Mouse (Mus musculus): ENCODE measurements around the gene Krt73. TPM values are rescaled to one million over a fixed set of nuclear protein-coding genes. Genes with fewer than 3 reads are reported as not detected.

Gene Krt73
- not detected in 2 replicates for polyA plus RNA-seq (2015; fragmentation: Nextera tagmentation; extraction: Ambion mirVana)

DNA sequence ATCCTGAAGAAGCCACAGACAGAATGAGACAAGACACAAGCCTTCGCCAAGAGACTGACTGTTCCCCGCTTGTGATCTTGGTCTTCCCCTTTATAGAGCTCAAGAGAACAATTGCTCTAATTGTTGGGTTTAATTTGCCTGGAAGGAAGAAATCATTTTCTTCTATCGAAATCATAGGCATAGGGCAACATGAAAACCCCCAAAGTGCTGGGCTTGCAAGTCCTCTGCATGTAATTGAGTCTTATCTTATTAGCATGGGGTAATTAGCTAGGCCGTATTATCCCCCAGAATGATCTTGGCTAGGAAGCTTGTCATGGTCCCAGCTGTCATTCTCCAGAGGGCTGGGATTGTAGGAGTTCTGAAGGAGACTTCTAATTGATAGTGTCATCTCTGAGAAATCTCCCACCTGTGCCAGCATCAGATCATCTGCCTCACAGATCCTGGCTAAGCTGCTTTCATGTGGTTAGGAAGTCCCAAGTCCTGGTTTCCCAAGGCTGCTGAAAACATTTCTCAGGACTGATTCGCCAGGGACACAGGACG is at the start of gene Krt73:
Krt73 (minus strand) TSS at position 51 of the 540 bp plus-strand sequence.
- no peaks in the 10 kb centered on the region for H3K4me1 ChIP-seq
- 77% methylated on average over 6 of the region's 6 CpGs for WGBS
- H3K27me3 ChIP-seq = no peaks in the 10 kb centered on the region
- no peak within 1 kb of the TSS for H3K27ac ChIP-seq
- no peak within 1 kb of the TSS for H3K4me2 ChIP-seq
- no peak within 1 kb of the TSS for H3K4me3 ChIP-seq
- no peaks in the 10 kb centered on the region for H3K36me3 ChIP-seq
- H3K9ac ChIP-seq = no peak within 1 kb of the TSS
- no peak for ATAC-seq (ENCODE audit: borderline replicate concordance, extremely low read depth, low FRiP score, low TSS enrichment)
- H3K9me3 ChIP-seq = no peaks in the 10 kb centered on the region

DNA sequence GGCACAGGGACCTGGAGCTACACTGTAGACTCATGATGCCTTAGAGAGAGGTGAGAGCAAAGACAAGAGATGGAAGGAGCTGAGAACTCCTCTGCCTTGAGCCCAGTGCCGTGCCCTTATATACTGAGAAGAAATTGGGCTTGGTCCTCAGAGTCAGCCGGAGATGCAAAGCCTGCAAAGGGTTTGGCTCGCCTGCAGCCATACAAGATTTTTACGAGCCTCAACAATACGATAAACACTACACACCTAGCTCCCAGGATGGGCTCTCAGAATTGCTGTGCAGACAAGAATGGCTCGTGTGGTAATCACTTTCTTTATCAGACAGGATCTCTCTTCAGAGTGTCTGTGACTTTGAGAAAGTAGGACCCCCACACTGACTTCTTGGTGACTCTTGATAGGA is 48.5 kb upstream of the Krt73 start, which contains the start of gene Krt1:
Krt1 (minus strand) TSS at position 101 of the 400 bp plus-strand sequence.
- no peak for ATAC-seq (ENCODE audit: borderline replicate concordance, extremely low read depth, low FRiP score, low TSS enrichment)

DNA sequence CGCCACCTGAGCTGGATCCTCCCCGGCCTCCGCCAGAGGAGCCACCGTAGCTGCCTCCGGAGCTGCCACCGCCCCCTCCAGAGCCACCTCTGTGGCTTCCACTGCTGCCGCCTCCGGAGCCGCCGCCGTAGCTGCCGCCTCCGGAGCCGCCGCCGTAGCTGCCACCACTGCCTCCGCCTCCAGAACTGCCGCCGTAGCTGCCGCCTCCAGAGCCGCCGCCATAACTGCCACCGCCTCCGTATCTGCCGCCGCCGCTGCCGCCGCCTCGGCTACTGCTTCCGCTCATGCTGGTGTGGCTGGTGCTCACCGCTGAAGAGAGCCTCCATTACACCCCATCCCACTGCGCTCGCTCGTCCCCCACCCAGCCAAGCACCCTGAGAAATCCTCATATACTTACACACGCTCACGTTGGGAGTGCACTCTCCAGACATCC is 43.8 kb upstream of the Krt73 start:
- peaks cover 21% of the 10 kb centered on the region for H3K27me3 ChIP-seq
- peak overlapping the region; percentile 89 for H3K4me2 ChIP-seq
- H3K9ac ChIP-seq = peak overlapping the region; percentile 45
- no peaks in the 10 kb centered on the region for H3K9me3 ChIP-seq
- no peaks in the 10 kb centered on the region for H3K36me3 ChIP-seq
- peak; percentile 46; the same call in 1 of the 2 replicates for ATAC-seq (ENCODE audit: borderline replicate concordance, extremely low read depth, low FRiP score, low TSS enrichment)
- H3K4me3 ChIP-seq = peak overlapping the region; percentile 49
- H3K4me1 ChIP-seq = 0 out of 2 replicates have a peak, but pooled peaks cover 3% of the 10 kb centered on the region
- 2% methylated on average over 36 of the region's 37 CpGs for WGBS
- no peak overlapping the region for H3K27ac ChIP-seq

More for the DNA sequence above, 48.5 kb upstream of the Krt73 start, which contains the start of gene Krt1:
- H3K27ac ChIP-seq = no peak within 1 kb of the TSS
- 57% methylated on average over 6 of the region's 6 CpGs for WGBS
- no peaks in the 10 kb centered on the region for H3K9me3 ChIP-seq
- no peak within 1 kb of the TSS for H3K9ac ChIP-seq
- no peak within 1 kb of the TSS for H3K4me3 ChIP-seq
- no peaks in the 10 kb centered on the region for H3K36me3 ChIP-seq
- peaks cover 43% of the 10 kb centered on the region for H3K27me3 ChIP-seq
- H3K4me1 ChIP-seq = 0 out of 2 replicates have a peak, but pooled peaks cover under 1% of the 10 kb centered on the region
- no peak within 1 kb of the TSS for H3K4me2 ChIP-seq

DNA sequence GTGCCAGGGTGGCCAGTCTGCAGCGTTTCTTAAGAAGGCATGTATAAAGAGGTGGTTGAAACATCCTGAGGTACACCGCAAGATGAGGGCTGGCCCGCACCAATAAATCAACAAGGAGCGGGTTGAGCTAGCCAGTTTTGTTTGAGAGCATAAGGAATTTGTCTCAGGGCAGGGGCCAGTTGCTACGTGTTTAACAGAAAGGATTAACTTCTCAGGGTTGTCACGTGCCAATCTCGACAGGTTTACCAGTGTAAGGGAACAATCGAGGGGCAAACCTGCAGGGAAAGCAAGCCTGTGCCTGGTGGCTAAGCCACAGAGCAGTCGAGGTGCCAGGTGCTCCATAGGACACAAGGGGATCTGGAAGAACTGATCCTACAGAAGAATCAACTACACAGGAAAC is 41.0 kb upstream of the Krt73 start:
- Histone ChIP-seq H3K27ac (no peak overlapping the region), H3K36me3 (no peaks in the 10 kb centered on the region), H3K4me2 (no peak overlapping the region), H3K27me3 (peaks cover 21% of the 10 kb centered on the region), H3K4me3 (no peak overlapping the region), H3K4me1 (0 out of 2 replicates have a peak, but pooled peaks cover 3% of the 10 kb centered on the region), H3K9me3 (no peaks in the 10 kb centered on the region), H3K9ac (no peak overlapping the region)
- 40% methylated on average over 9 of the region's 9 CpGs for WGBS
- no peak for ATAC-seq (ENCODE audit: borderline replicate concordance, extremely low read depth, low FRiP score, low TSS enrichment)

DNA sequence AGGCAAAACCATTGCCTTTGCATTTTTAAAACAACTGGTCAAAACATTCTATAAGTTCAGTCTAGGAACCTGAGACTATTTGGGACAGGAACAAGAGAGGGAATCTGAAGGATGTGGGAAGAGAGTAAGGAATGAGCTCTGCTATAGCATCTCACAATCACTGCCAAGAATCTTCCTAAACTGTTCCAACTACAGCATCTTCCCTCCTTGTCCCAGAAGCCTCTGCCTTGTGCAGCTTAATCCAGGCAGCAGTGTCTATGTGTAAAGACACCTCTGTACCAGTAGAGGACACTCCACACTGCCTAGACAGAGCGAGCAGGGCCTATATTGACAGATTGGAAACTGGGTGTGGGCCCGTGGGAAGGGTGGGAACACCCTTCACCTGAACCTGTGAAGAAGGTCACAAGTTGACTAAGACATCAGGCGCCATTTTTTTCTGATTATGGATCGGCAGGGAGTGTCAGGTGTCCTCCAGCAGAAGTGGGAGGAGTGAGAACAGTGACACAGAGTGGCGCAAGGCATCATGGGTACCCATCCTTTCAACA is 32.7 kb upstream of the Krt73 start:
- no peaks in the 10 kb centered on the region for H3K27me3 ChIP-seq
- no peak overlapping the region for H3K27ac ChIP-seq
- no peaks in the 10 kb centered on the region for H3K9me3 ChIP-seq
- H3K36me3 ChIP-seq = no peaks in the 10 kb centered on the region
- 57% methylated on average over 5 of the region's 5 CpGs for WGBS
- no peak overlapping the region for H3K4me2 ChIP-seq
- no peak overlapping the region for H3K4me3 ChIP-seq
- H3K9ac ChIP-seq = no peak overlapping the region
- no peaks in the 10 kb centered on the region for H3K4me1 ChIP-seq
- no peak for ATAC-seq (ENCODE audit: borderline replicate concordance, extremely low read depth, low FRiP score, low TSS enrichment)

DNA sequence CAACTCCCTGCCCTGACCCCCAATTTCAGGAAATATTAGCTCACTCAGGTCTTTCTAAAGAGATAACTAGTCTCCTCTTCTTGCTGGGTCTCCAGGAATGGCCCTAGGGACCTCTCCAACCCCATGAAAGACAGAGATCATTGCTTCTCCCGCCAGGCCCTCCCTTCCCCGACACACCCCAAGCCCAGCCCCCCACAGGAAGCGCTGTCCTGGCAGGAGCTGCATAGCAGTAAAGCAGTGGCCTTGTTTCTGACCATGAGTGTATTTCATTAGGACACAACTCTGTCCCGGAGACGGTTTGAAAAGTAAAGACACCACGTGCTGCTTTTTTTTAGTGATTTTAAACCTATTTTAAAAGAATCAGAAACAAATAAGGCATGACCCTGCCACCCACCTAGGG is 31.0 kb upstream of the Krt73 start:
- H3K4me2 ChIP-seq = no peak overlapping the region
- WGBS = 31% methylated on average over 6 of the region's 6 CpGs
- H3K27me3 ChIP-seq = no peaks in the 10 kb centered on the region
- no peaks in the 10 kb centered on the region for H3K36me3 ChIP-seq
- H3K9me3 ChIP-seq = no peaks in the 10 kb centered on the region
- no peaks in the 10 kb centered on the region for H3K4me1 ChIP-seq
- no peak overlapping the region for H3K9ac ChIP-seq
- H3K27ac ChIP-seq = no peak overlapping the region
- H3K4me3 ChIP-seq = no peak overlapping the region
- no peak for ATAC-seq (ENCODE audit: borderline replicate concordance, extremely low read depth, low FRiP score, low TSS enrichment)

DNA sequence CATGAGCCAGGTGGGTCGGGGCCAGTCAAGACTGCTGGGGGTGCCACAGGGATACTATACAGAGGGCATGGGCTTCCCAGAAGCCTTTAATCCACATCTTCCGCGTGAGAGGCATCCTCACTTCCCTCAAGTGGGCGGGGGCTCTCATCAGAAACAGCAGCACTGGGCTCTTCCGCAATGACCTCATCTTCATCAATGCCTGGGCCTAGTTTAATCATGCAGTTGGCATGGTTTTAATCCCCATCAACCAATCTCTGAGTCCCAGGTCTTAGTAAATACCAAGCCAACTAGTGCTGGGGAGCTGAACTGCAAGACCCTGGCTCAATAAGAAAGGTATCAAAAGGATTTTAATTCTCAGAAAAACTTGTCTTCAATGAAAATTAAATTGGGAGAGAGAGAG is 27.3 kb upstream of the Krt73 start:
- no peaks in the 10 kb centered on the region for H3K4me1 ChIP-seq
- H3K4me2 ChIP-seq = no peak overlapping the region
- H3K9me3 ChIP-seq = no peaks in the 10 kb centered on the region
- H3K4me3 ChIP-seq = no peak overlapping the region
- no peaks in the 10 kb centered on the region for H3K36me3 ChIP-seq
- H3K27me3 ChIP-seq = no peaks in the 10 kb centered on the region
- H3K9ac ChIP-seq = no peak overlapping the region
- ATAC-seq (ENCODE audit: borderline replicate concordance, extremely low read depth, low FRiP score, low TSS enrichment) = no peak
- 62% methylated on average over 5 of the region's 5 CpGs for WGBS
- H3K27ac ChIP-seq = no peak overlapping the region

DNA sequence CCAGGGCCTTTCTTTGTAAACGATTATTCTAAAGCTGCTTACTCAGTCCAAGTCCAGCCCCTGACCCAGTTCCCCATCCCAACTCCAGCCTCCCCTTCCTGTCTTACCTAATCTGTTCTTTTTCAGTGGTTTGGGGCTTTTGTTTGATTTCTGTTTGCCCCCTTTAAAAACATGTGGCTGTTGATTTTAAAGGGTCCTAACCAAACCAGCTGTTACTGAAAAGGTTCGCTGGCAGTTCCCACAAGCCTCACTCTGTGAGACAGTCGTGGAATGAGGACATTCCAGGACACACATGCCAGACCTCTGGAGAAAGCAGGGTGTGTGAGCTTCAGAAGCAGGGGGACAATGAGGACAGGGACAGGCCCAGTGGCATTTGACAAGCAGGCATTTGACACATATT is 19.6 kb upstream of the Krt73 start:
- H3K4me3 ChIP-seq = no peak overlapping the region
- no peak overlapping the region for H3K9ac ChIP-seq
- ATAC-seq (ENCODE audit: borderline replicate concordance, extremely low read depth, low FRiP score, low TSS enrichment) = no peak
- H3K36me3 ChIP-seq = no peaks in the 10 kb centered on the region
- no peak overlapping the region for H3K4me2 ChIP-seq
- no peaks in the 10 kb centered on the region for H3K9me3 ChIP-seq
- H3K27ac ChIP-seq = no peak overlapping the region
- WGBS = 21% methylated on average over 3 of the region's 3 CpGs
- H3K4me1 ChIP-seq = no peaks in the 10 kb centered on the region
- H3K27me3 ChIP-seq = no peaks in the 10 kb centered on the region

DNA sequence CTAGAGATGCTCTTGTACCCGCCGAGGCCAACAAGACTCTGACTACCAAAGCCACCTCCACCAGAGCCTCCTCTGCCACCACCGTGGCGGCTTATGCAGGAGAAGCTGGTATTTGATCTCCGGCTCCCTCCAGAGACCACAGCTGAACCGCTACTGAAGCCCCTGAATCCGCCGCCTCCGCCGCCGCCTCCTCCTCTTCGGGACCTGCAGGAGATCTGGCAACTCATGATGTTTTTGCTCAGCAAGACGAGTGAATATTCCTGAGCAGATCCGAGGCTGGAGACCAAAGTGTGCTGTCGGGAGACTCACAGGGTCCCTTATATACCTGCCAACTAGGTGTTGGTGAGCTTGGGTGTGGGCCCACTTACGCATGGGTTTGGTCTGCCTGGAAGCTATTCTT is 15.7 kb upstream of the Krt73 start, which contains the start of gene Krt2:
Krt2 (minus strand) TSS at position 295 of the 400 bp plus-strand sequence.
- Histone ChIP-seq H3K27me3 (no peaks in the 10 kb centered on the region), H3K9me3 (no peaks in the 10 kb centered on the region), H3K27ac (no peak within 1 kb of the TSS), H3K9ac (no peak within 1 kb of the TSS), H3K4me3 (no peak within 1 kb of the TSS), H3K36me3 (no peaks in the 10 kb centered on the region), H3K4me1 (no peaks in the 10 kb centered on the region), H3K4me2 (no peak within 1 kb of the TSS)
- ATAC-seq (ENCODE audit: borderline replicate concordance, extremely low read depth, low FRiP score, low TSS enrichment) = no peak
- 63% methylated on average over 16 of the region's 16 CpGs for WGBS

DNA sequence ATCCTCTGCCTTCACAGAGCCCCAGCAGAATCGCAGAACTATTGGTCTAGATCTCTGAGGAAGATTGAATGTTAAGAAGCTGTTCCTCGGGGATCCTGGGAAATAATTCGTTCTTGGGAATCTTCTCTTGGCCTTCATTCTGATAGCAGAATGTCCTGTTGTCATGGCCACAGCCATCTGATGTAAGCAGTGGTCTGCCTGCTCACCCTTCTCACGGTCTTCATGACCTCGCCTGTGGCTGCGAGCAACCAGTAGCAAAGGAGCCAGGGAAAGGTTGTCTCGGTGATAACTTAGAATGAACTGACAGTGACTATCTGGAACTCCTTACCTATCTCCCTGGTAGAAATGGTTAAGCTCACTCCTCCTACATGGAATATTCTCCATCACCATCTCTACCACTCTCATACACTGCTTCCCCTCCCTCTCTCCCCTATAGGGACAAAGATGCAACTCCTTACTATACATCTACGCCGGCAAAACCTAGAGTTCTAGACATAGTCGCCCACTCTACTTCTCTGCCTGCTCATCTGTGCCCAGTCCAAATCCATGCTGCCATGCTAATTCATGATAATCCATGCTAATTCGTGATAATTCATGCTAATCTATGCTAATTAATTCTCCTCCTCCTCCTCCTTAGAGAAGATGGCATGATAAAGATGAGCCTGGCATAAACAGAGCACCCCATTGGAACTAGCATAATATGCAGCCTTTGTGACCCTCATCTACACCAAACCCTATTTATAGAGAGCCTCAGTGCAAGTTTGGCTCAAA is 1.1 kb upstream of the Krt73 start:
- WGBS = 80% methylated on average over 11 of the region's 11 CpGs
- H3K4me3 ChIP-seq = no peak overlapping the region
- no peak for ATAC-seq (ENCODE audit: borderline replicate concordance, extremely low read depth, low FRiP score, low TSS enrichment)
- H3K9ac ChIP-seq = no peak overlapping the region
- no peaks in the 10 kb centered on the region for H3K9me3 ChIP-seq
- no peaks in the 10 kb centered on the region for H3K4me1 ChIP-seq
- no peak overlapping the region for H3K4me2 ChIP-seq
- no peaks in the 10 kb centered on the region for H3K36me3 ChIP-seq
- no peaks in the 10 kb centered on the region for H3K27me3 ChIP-seq
- no peak overlapping the region for H3K27ac ChIP-seq

DNA sequence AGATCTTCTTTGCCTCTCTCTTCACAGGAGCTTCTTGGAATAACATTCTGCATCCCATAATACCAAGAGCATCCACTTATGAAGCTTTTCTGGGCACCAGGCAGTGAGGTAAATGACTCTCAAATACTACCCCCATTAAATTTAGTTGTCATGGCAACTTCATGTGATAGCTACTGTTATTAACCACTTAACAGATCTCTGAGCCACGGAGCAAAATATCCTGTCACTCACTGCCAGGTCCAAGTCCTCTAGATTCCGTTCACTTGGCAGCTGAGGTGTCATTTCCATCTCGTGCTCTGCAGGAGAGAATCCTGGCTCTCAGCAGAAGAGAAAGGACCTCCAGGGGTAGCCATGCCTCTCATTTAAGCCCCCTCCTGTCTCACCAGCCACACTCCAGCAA is 11.3 kb downstream of the Krt73 start:
- Histone ChIP-seq H3K9ac (no peak overlapping the region), H3K4me2 (no peak overlapping the region), H3K4me1 (no peaks in the 10 kb centered on the region), H3K9me3 (no peaks in the 10 kb centered on the region), H3K27me3 (peaks cover 4% of the 10 kb centered on the region; the same call in 1 of the 2 replicates), H3K36me3 (no peaks in the 10 kb centered on the region), H3K4me3 (no peak overlapping the region), H3K27ac (no peak overlapping the region)
- ATAC-seq (ENCODE audit: borderline replicate concordance, extremely low read depth, low FRiP score, low TSS enrichment) = no peak
- 8% methylated on average over 3 of the region's 3 CpGs for WGBS

DNA sequence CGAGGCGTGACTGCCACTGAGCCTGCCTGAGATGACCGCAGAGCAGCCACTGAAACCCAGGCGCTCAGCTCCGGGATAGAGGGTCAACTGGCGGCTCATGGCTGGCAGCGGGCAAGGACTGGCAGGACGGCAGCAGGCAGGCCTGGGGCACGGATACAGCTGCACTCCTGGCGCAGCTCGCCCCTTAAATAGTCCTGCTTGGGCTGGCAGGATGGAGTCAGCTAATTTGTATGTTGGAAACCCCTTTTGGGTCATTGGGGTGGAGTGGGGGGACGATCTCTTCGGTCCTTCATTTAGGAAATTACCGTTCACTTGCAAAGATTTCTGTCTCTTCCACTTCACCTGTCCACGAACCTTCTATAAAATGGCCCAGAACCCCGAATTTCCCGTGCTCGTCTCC is 15.8 kb downstream of the Krt73 start, which contains the start of gene Krt72:
Krt72 (minus strand) TSS at position 101 of the 400 bp plus-strand sequence.
- Histone ChIP-seq H3K4me1 (no peaks in the 10 kb centered on the region), H3K27ac (no peak within 1 kb of the TSS), H3K4me2 (no peak within 1 kb of the TSS), H3K36me3 (no peaks in the 10 kb centered on the region), H3K9ac (no peak within 1 kb of the TSS), H3K9me3 (no peaks in the 10 kb centered on the region), H3K4me3 (no peak within 1 kb of the TSS), H3K27me3 (no peaks in the 10 kb centered on the region; the same call in 1 of the 2 replicates)
- no peak for ATAC-seq (ENCODE audit: borderline replicate concordance, extremely low read depth, low FRiP score, low TSS enrichment)
- WGBS = 80% methylated on average over 18 of the region's 18 CpGs
